Mouse (Mus musculus) neutrophil, adult 5-6 weeks (primary cell): ENCODE measurements around the gene Ugt3a1. TPM values are rescaled to one million over a fixed set of nuclear protein-coding genes. Genes with fewer than 3 reads are reported as not detected.

Experiments used
- total RNA-seq: library from RNA; stranded (forward); fragments of 200-1000 nt; gene quantifications from 2 replicates; pipeline ENCODE4 v1.2.3, GENCODE M21; 2017

Gene Ugt3a1
- total RNA-seq, 1 experiment from 2014 or later, result not detected

Other genes starting within 250 kb of the Ugt3a1 start
- gene Nadk2, start 205.6 kb upstream of the Ugt3a1 start, total RNA-seq, result 49.5 and 49.6 TPM in 2 replicates
- gene Lmbrd2, start 136.3 kb upstream of the Ugt3a1 start, total RNA-seq, result 4.3 and 5.0 TPM in 2 replicates
- 2.9 and 3.6 TPM in 2 replicates for gene Skp2, start 121.5 kb upstream of the Ugt3a1 start, total RNA-seq
- not detected in 2 replicates for gene Ugt3a2, start 58.7 kb downstream of the Ugt3a1 start, total RNA-seq
- not detected in 2 replicates for gene Capsl, start 159.1 kb downstream of the Ugt3a1 start, total RNA-seq